Mouse (Mus musculus) brain, embryonic 14.5 days (tissue): ENCODE measurements at regions not wholly inside any gene's neighbourhood (a gene's known extent, or its start where the extent isn't known, plus 50 kb on each side); places are given as distances from the start of the nearest gene placed in this dataset.

ENCODE experiments used
- CTCF ChIP-seq: fragments of 200-500 bp; IDR thresholded peaks from 2 replicates; pipeline ENCODE4 v1.5.1; 2012; ENCODE audit warnings: inconsistent platforms, mild to moderate bottlenecking, moderate library complexity, borderline replicate concordance; ENCODE audit not compliant: insufficient read depth, insufficient read length; ENCODE audit errors: extremely low read depth
- POLR2A ChIP-seq: fragments of 200-500 bp; IDR thresholded peaks from 2 replicates; pipeline ENCODE4 v1.6.1; 2012; ENCODE audit warnings: mild to moderate bottlenecking, inconsistent platforms, borderline replicate concordance; ENCODE audit not compliant: poor library complexity, insufficient read depth, insufficient read length, severe bottlenecking; ENCODE audit errors: extremely low read depth

- no peak for TF ChIP-seq POLR2A
- no peak for TF ChIP-seq CTCF
Measured at GRCm38 (mm10) chr4:81037336-81037902, 127.0 kb downstream of the Lurap1l start.
